Mouse (Mus musculus) ovary, adult 2 months (tissue): ENCODE data around the gene Clk3. TPM values are rescaled to one million over a fixed set of nuclear protein-coding genes. Genes with fewer than 3 reads are reported as not detected.

Experiments
- polyA plus RNA-seq: library from polyadenylated mRNA; depleted of rRNA; stranded (reverse); fragments of >200 nt; gene quantifications from 2 replicates; pipeline ENCODE4 v1.2.3, GENCODE M21; 2012; rRNA removed

Clk3 gene
- polyA plus RNA-seq = 92.5 and 95.3 TPM in 2 replicates

DNA sequence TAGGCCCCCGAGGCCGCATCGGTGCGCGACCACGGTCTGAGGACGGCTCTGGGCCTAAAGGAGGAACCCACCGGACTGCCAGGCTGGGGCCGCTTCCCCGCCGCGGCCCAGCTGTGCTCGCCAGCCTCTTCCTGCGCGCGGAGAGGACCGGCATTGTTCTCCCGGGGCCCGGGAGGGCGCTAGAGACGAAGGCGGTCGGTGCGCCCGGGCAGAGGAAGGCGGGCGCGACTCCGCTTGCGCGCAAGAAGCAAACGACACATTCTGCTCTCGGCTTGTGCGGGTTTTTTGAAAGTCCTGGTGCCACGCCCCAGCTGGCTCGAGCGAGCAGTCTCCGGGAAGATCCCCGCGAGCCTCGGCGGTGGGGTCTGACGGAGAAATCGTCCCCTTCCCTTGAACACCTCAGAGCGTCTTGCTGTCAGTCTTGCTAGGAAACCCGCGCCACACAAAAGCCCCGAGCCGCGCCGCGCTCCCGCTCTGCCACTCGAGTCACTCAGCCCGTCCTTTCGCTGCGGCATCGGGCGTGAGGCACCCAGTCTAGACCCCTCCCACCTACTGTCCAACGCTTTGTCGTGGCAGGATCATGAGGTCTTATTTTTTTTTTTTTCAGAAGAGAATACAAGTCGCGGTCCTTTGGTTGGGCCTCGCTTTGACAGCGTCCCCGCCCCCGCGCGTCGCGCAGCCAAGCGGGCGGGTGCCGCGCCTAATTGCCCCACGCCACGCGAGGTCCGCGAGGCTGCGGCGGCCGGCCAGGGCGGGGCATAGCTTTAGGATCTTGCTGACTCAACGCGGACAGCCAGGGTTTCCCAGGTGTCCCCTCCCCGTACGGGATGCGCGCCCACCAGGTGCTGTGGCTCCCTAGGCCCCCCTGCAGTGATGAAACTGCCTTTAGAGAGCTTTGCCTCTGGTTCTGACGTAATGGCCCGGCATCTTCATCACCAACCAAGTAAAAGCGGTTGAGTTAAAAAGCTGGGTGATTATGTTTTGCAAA is at the start of gene Clk3:
TSS of gene Clk3 (minus strand) at position 497 of the 988 bp plus-strand sequence.

DNA sequence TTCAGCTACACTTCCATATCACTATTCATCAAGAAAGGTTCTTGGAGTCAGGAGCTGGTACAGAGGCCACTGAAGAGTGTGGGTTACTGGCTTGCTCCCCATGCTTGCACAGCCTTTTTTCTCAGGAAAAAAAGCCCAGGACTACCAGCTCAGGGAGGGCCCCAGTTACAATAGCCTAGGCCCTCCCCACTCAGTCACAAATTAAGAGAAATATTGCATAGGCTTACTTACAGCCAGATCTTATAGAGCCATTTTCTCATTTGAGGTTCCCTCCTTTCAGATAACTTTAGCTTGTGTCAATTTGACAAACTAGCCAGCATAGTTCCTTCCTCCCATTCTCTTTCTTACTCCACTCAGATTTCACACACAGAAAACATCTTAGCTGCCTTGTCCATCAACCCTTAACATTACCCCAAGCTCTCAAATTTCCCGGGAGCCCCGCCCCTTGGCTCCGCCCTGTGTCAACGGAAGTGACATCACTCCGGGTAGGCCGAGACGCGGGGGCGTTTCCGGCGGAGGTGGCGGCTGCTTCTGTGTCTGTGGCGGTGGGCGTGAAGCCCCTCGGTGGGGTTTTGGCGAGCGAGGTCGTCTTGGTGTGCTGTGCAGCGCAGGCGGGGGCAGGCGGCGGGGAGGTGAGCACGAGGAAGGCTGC is 57.5 kb downstream of the Clk3 start, which contains the start of gene Edc3:
TSS of gene Edc3 (plus strand) at position 473 of the 652 bp plus-strand sequence.

Other genes with a start within 250 kb of the Clk3 start
- 376 and 601 TPM in 2 replicates for gene Cox5a, start 244.6 kb downstream of the Clk3 start, polyA plus RNA-seq
- 21.8 and 29.0 TPM in 2 replicates for gene Fam219b, start 228.3 kb downstream of the Clk3 start, polyA plus RNA-seq
- 40.7 and 50.2 TPM in 2 replicates for gene Mpi, start 213.1 kb downstream of the Clk3 start, polyA plus RNA-seq
- gene Scamp2, start 204.9 kb downstream of the Clk3 start, polyA plus RNA-seq = 116 and 128 TPM in 2 replicates
- gene Ulk3, start 176.4 kb downstream of the Clk3 start, polyA plus RNA-seq = 25.7 and 31.5 TPM in 2 replicates
- not detected in 2 replicates for gene Cplx3, start 159.6 kb downstream of the Clk3 start, polyA plus RNA-seq
- not detected in 2 replicates for gene Lman1l, start 145.1 kb downstream of the Clk3 start, polyA plus RNA-seq
- gene Csk, start 112.2 kb downstream of the Clk3 start, polyA plus RNA-seq = 51.7 and 57.8 TPM in 2 replicates
- gene Cyp1a2, start 82.2 kb downstream of the Clk3 start, polyA plus RNA-seq = 0.08 and 0.53 TPM in 2 replicates
- gene Cyp1a1, start 77.9 kb downstream of the Clk3 start, polyA plus RNA-seq = 0.10 and 0.19 TPM in 2 replicates
- gene Edc3, start 57.3 kb downstream of the Clk3 start, polyA plus RNA-seq = 12.6 and 15.7 TPM in 2 replicates
- gene Arid3b, start 70.9 kb upstream of the Clk3 start, polyA plus RNA-seq = 7.9 and 10.1 TPM in 2 replicates
- 141 and 197 TPM in 2 replicates for gene Ubl7, start 145.1 kb upstream of the Clk3 start, polyA plus RNA-seq
- 164 and 176 TPM in 2 replicates for gene Sema7a, start 174.3 kb upstream of the Clk3 start, polyA plus RNA-seq
- gene Cyp11a1, start 240.6 kb upstream of the Clk3 start, polyA plus RNA-seq = 1,389 and 1,449 TPM in 2 replicates